Comparison of ENCODE assay signal across 8 mouse cellular contexts in genomic region chr17:56256239-56256881, GRCm38 (mm10). TPM values are rescaled to one million over a fixed set of nuclear protein-coding genes. Genes with fewer than 3 reads are reported as not detected.
DNase-seq lines count a peak whose midpoint lies in the region; ATAC-seq and TF ChIP-seq lines count a peak whose summit lies in the region.

TSS of gene Fem1a (plus strand) at chr17:56256810.

- ATAC-seq in forebrain, embryonic 11.5 days (replicated peaks; ENCODE audit: low FRiP score): peak; percentile 92
- ATAC-seq in heart, embryonic 16.5 days (replicated peaks; ENCODE audit: extremely low read depth, insufficient read depth, low FRiP score): peak; percentile 86
- peak; percentile 92 for ATAC-seq in liver, embryonic 15.5 days (ENCODE audit: insufficient read depth)
- ATAC-seq in neural tube, embryonic 12.5 days (ENCODE audit: low FRiP score, low read depth): peak; percentile 94

- no peak for TF ChIP-seq RAD21 in CH12.LX (IDR thresholded peaks at IDR 0.05; ENCODE audit: low read depth, low read length)

- peaks cover 5 to 31% of the 10 kb centered on the region in 2 experiments for H3K4me1 ChIP-seq in CH12.LX (ENCODE audit: control insufficient read depth in 1 of 2, insufficient read depth in 2 of 2)
- H3K4me1 ChIP-seq in forebrain, embryonic 11.5 days (replicated peaks; ENCODE audit: control insufficient read depth, insufficient read depth, low read length): peaks cover 5% of the 10 kb centered on the region; the same call in 1 of the 2 replicates
- peaks cover 43% of the 10 kb centered on the region for H3K4me1 ChIP-seq in heart, embryonic 16.5 days (ENCODE audit: control insufficient read depth, insufficient read depth, low read length)
- H3K4me1 ChIP-seq in liver, embryonic 15.5 days (replicated peaks): peaks cover 52% of the 10 kb centered on the region
- H3K4me1 ChIP-seq in neural tube, embryonic 12.5 days: peaks cover 41% of the 10 kb centered on the region

- under 1% methylated on average over 28 of the region's 28 CpGs for WGBS in forebrain, embryonic 11.5 days
- WGBS in heart, embryonic 16.5 days: under 1% methylated on average over 28 of the region's 28 CpGs
- under 1% methylated on average over 28 of the region's 28 CpGs for WGBS in liver, embryonic 15.5 days (ENCODE audit: insufficient replicate concordance)
- under 1% methylated on average over 28 of the region's 28 CpGs for WGBS in neural tube, embryonic 12.5 days

- H3K9ac ChIP-seq in CH12.LX (ENCODE audit: insufficient read depth, low read depth): peak within 1 kb of the TSS; percentile 95
- H3K9ac ChIP-seq in forebrain, embryonic 11.5 days (ENCODE audit: low read length): peak within 1 kb of the TSS; percentile 64
- peak within 1 kb of the TSS; percentile 85 for H3K9ac ChIP-seq in heart, embryonic 16.5 days (ENCODE audit: low read length)
- peak within 1 kb of the TSS; percentile 71 for H3K9ac ChIP-seq in liver, embryonic 15.5 days
- peak within 1 kb of the TSS; percentile 68 for H3K9ac ChIP-seq in neural tube, embryonic 12.5 days

- dilution Hi-C loops in CH12.LX (cut with MboI; ENCODE audit: extremely low pct_ligation_motif_present, extremely low pct_unique_long_range_greater_than_20kb, low sequenced_read_pairs): no loop called here

- H3K9me3 ChIP-seq in CH12.LX (replicated peaks; ENCODE audit: low read length): no peaks in the 10 kb centered on the region
- H3K9me3 ChIP-seq in forebrain, embryonic 11.5 days (ENCODE audit: control insufficient read depth, low read length): no peaks in the 10 kb centered on the region
- no peaks in the 10 kb centered on the region for H3K9me3 ChIP-seq in heart, embryonic 16.5 days (replicated peaks; ENCODE audit: control insufficient read depth, low read length)
- H3K9me3 ChIP-seq in liver, embryonic 15.5 days (replicated peaks): no peaks in the 10 kb centered on the region
- no peaks in the 10 kb centered on the region for H3K9me3 ChIP-seq in neural tube, embryonic 12.5 days

- peaks cover 44% of the 10 kb centered on the region for H3K79me2 ChIP-seq in CH12.LX (replicated peaks; ENCODE audit: control insufficient read depth, extremely low read depth, insufficient read depth, poor library complexity, severe bottlenecking)

- H3K36me3 ChIP-seq in CH12.LX (replicated peaks in 1 of 2; ENCODE audit: control insufficient read depth in 1 of 2, insufficient read depth in 1 of 2, low read length in 1 of 2): peaks cover 19 to 32% of the 10 kb centered on the region in 2 experiments
- H3K36me3 ChIP-seq in forebrain, embryonic 11.5 days (ENCODE audit: control insufficient read depth, insufficient read depth, low read length): peaks cover 2% of the 10 kb centered on the region; the same call in 1 of the 2 replicates
- H3K36me3 ChIP-seq in heart, embryonic 16.5 days (ENCODE audit: control insufficient read depth, insufficient read depth): peaks cover 19% of the 10 kb centered on the region
- H3K36me3 ChIP-seq in liver, embryonic 15.5 days (replicated peaks): peaks cover 37% of the 10 kb centered on the region
- H3K36me3 ChIP-seq in neural tube, embryonic 12.5 days: peaks cover 34% of the 10 kb centered on the region

- H3K27me3 ChIP-seq in CH12.LX (replicated peaks): no peaks in the 10 kb centered on the region
- H3K27me3 ChIP-seq in forebrain, embryonic 11.5 days (ENCODE audit: control insufficient read depth, insufficient read depth, low read length): no peaks in the 10 kb centered on the region
- no peaks in the 10 kb centered on the region for H3K27me3 ChIP-seq in heart, embryonic 16.5 days (ENCODE audit: control insufficient read depth, insufficient read depth, low read length)
- no peaks in the 10 kb centered on the region for H3K27me3 ChIP-seq in liver, embryonic 15.5 days
- H3K27me3 ChIP-seq in neural tube, embryonic 12.5 days (replicated peaks): no peaks in the 10 kb centered on the region

- peak within 1 kb of the TSS; percentile 92 for H3K27ac ChIP-seq in CH12.LX (ENCODE audit: insufficient read depth, low read depth)
- H3K27ac ChIP-seq in forebrain, embryonic 11.5 days (ENCODE audit: low read depth, low read length): peak within 1 kb of the TSS; percentile 70
- peak within 1 kb of the TSS; percentile 99 for H3K27ac ChIP-seq in heart, embryonic 16.5 days (ENCODE audit: low read length)
- peak within 1 kb of the TSS; percentile 95 for H3K27ac ChIP-seq in liver, embryonic 15.5 days (replicated peaks)
- peak within 1 kb of the TSS; percentile 50 for H3K27ac ChIP-seq in neural tube, embryonic 12.5 days

- peak; percentile 69; the same call in 1 of the 2 replicates for TF ChIP-seq POLR2A in CH12.LX (IDR thresholded peaks at IDR 0.05; ENCODE audit: low read depth, low read length)

- TF ChIP-seq EP300 in CH12.LX (IDR thresholded peaks at IDR 0.05; ENCODE audit: low read length): no peak

- peak; percentile 99 for DNase-seq in CH12.LX (ENCODE audit: extremely low read depth)
- DNase-seq in c-Kit-positive CD71-positive TER-119-negative erythroid progenitor cells, embryonic 14.5 days (ENCODE audit: low read depth): peak; percentile 95
- peak; percentile 92 for DNase-seq in forebrain, embryonic 11.5 days (ENCODE audit: low spot score)
- DNase-seq in kidney, postnatal 36 days: peak; percentile 93 to 98
- DNase-seq in telencephalon, adult 2 months (ENCODE audit: low read depth, low spot score): peak; percentile 99

- no peak for TF ChIP-seq CTCF in CH12.LX (conservative IDR thresholded peaks at IDR 0.05 in 1 of 2, IDR thresholded peaks at IDR 0.05 in 1 of 2; ENCODE audit: low read depth in 2 of 2, low read length in 2 of 2)

- in situ Hi-C loops in CH12.LX (cut with MboI; ENCODE audit: low pct_ligation_motif_present, low pct_unique_long_range_greater_than_20kb, low sequenced_read_pairs): loop anchor here (5.0 kb wide), 1 partner anchor 54 kb away; no protein-coding TSS in a partner anchor

- H3K4me3 ChIP-seq in CH12.LX (replicated peaks in 1 of 3; ENCODE audit: low read depth in 2 of 3, low read length in 2 of 3, poor library complexity in 1 of 3): peak within 1 kb of the TSS; percentile 53 to 98 (median 62)
- H3K4me3 ChIP-seq in forebrain, embryonic 11.5 days (ENCODE audit: low read depth, low read length): peak within 1 kb of the TSS; percentile 64
- H3K4me3 ChIP-seq in heart, embryonic 16.5 days (ENCODE audit: low read length): peak within 1 kb of the TSS; percentile 76
- peak within 1 kb of the TSS; percentile 74 for H3K4me3 ChIP-seq in liver, embryonic 15.5 days (replicated peaks)
- peak within 1 kb of the TSS; percentile 78 for H3K4me3 ChIP-seq in neural tube, embryonic 12.5 days

- peak within 1 kb of the TSS; percentile 95 for H3K4me2 ChIP-seq in CH12.LX (ENCODE audit: insufficient read depth, low read depth, poor library complexity, severe bottlenecking)
- H3K4me2 ChIP-seq in forebrain, embryonic 11.5 days (ENCODE audit: low read depth, low read length, severe bottlenecking): peak within 1 kb of the TSS; percentile 79
- H3K4me2 ChIP-seq in heart, embryonic 16.5 days (ENCODE audit: low read depth, low read length): peak within 1 kb of the TSS; percentile 95
- H3K4me2 ChIP-seq in liver, embryonic 15.5 days: peak within 1 kb of the TSS; percentile 96
- H3K4me2 ChIP-seq in neural tube, embryonic 12.5 days (replicated peaks): peak within 1 kb of the TSS; percentile 92

TF ChIP-seq in CH12.LX, 34 proteins besides CTCF, POLR2A, EP300 and RAD21 (continues in another document):
- peak; percentile 83 for TF ChIP-seq ZMIZ1 (IDR thresholded peaks at IDR 0.05; ENCODE audit: low read depth, low read length)
- no peak for TF ChIP-seq MAFK (IDR thresholded peaks at IDR 0.05; ENCODE audit: insufficient replicate concordance, low read length)
- 0 out of 2 replicates have a peak, but pooled peaks have one; percentile 19 for TF ChIP-seq JUND (conservative IDR thresholded peaks at IDR 0.05; ENCODE audit: low read depth, low read length)
- TF ChIP-seq IRF4 (IDR thresholded peaks at IDR 0.05; ENCODE audit: low read depth, low read length): peak; percentile 66; the same call in 1 of the 2 replicates
- peak; percentile 91 for TF ChIP-seq TBP (conservative IDR thresholded peaks at IDR 0.05; ENCODE audit: low read depth, low read length)
- TF ChIP-seq RCOR1 (conservative IDR thresholded peaks at IDR 0.05; ENCODE audit: low read depth, low read length): no peak
- peak; percentile 68 for TF ChIP-seq NRF1 (IDR thresholded peaks at IDR 0.05; ENCODE audit: low read depth, low read length)
- peak; percentile 94; the same call in 1 of the 2 replicates for TF ChIP-seq MXI1 (IDR thresholded peaks at IDR 0.05; ENCODE audit: low read depth, low read length)
- peak; percentile 73 for TF ChIP-seq TCF12 (IDR thresholded peaks at IDR 0.05; ENCODE audit: low read depth, low read length)
- peak; percentile 35; the same call in 1 of the 2 replicates for TF ChIP-seq MAX (IDR thresholded peaks at IDR 0.05; ENCODE audit: low read length)
- 0 out of 2 replicates have a peak, but pooled peaks have one; percentile 4 for TF ChIP-seq BHLHE40 (IDR thresholded peaks at IDR 0.05; ENCODE audit: low read depth, low read length)
- TF ChIP-seq POLR2AphosphoS2 (IDR thresholded peaks at IDR 0.05; ENCODE audit: low read depth, low read length): peak; percentile 88; the same call in 1 of the 2 replicates
- TF ChIP-seq CHD2 (IDR thresholded peaks at IDR 0.05; ENCODE audit: low read length): peak; percentile 63; the same call in 1 of the 2 replicates
- 0 out of 2 replicates have a peak, but pooled peaks have one; percentile 21 for TF ChIP-seq ZC3H11A (IDR thresholded peaks at IDR 0.05; ENCODE audit: low read depth, low read length)
- TF ChIP-seq ZNF384 (IDR thresholded peaks at IDR 0.05; ENCODE audit: low read depth, low read length): no peak
- peak; percentile 78; the same call in 1 of the 2 replicates for TF ChIP-seq GABPA (IDR thresholded peaks at IDR 0.05; ENCODE audit: insufficient replicate concordance, low read depth, low read length)
- peak; percentile 78 for TF ChIP-seq NELFE (IDR thresholded peaks at IDR 0.05; ENCODE audit: low read depth, low read length)
- no peak for TF ChIP-seq SMC3 (IDR thresholded peaks at IDR 0.05; ENCODE audit: low read depth, low read length)
- peak; percentile 91 for TF ChIP-seq HCFC1 (IDR thresholded peaks at IDR 0.05; ENCODE audit: low read depth, low read length)
- peak; percentile 100 for TF ChIP-seq KAT2A (IDR thresholded peaks at IDR 0.05; ENCODE audit: insufficient replicate concordance, low read length)
- TF ChIP-seq USF1 (IDR thresholded peaks at IDR 0.05; ENCODE audit: low read depth, low read length): no peak; the same call in 1 of the 2 replicates

RNA-seq across cellular contexts. Expression of gene Fem1a, which starts in this region (rescaled TPM):
- 26.0 and 28.0 TPM in 2 replicates for total RNA-seq in CH12.LX (2012; rRNA removed)
- total RNA-seq in CH12.LX (2014; rRNA removed): 14.9 and 17.5 TPM in 2 replicates
- 14.7 and 16.6 TPM in 2 replicates for polyA plus RNA-seq in CH12.LX (2012; ENCODE audit: insufficient read length, low read depth)
- 16.5 and 16.6 TPM in 2 replicates for polyA plus RNA-seq in forebrain, embryonic 11.5 days (2014; fragmentation: Nextera tagmentation; extraction: Ambion mirVana)
- polyA plus RNA-seq in heart, embryonic 16.5 days (2015; fragmentation: Nextera tagmentation; extraction: Ambion mirVana): 25.6 and 26.9 TPM in 2 replicates
- 5.7 and 6.4 TPM in 2 replicates for polyA plus RNA-seq in liver, embryonic 15.5 days (2015; fragmentation: Nextera tagmentation; extraction: Ambion mirVana)
- 19.9 and 20.6 TPM in 2 replicates for polyA plus RNA-seq in neural tube, embryonic 12.5 days (2016; fragmentation: Nextera tagmentation; extraction: Ambion mirVana)

Comparison
In these comparisons a context has a peak if more than half of its experiments do, and no peak if none do; other contexts are left out.
1. Peak in every context shown above with its lines: DNase-seq, ATAC-seq, H3K4me3 ChIP-seq and H3K27ac ChIP-seq.